Mouse (Mus musculus) neural tube, embryonic 15.5 days (tissue): ENCODE measurements around the gene Cog4. TPM values are rescaled to one million over a fixed set of nuclear protein-coding genes. Genes with fewer than 3 reads are reported as not detected.

Experiments used
- ATAC-seq: fragments of 200-750 bp; cut with Nextera tagmentation; 2 replicates; pipeline ENCODE4 v1.8.0; 2017; ENCODE audit warnings: mild to moderate bottlenecking, moderate TSS enrichment, moderate library complexity; ENCODE audit not compliant: low FRiP score
- H3K27ac ChIP-seq: fragments of 300-500 bp; sonication (generic); replicated peaks from 2 replicates; pipeline ENCODE4 v1.5.1; 2015; ENCODE audit warnings: mild to moderate bottlenecking, inconsistent platforms
- H3K27me3 ChIP-seq: fragments of 300-500 bp; sonication (generic); replicated peaks from 2 replicates; pipeline ENCODE4 v1.6.1; 2015; ENCODE audit warnings: inconsistent platforms
- H3K36me3 ChIP-seq: fragments of 300-500 bp; sonication (generic); 2 replicates; pipeline ENCODE4 v1.6.1; 2015; ENCODE audit warnings: inconsistent platforms
- H3K4me1 ChIP-seq: fragments of 300-500 bp; sonication (generic); 2 replicates; pipeline ENCODE4 v1.6.1; 2015; ENCODE audit warnings: inconsistent platforms
- H3K4me2 ChIP-seq: fragments of 300-500 bp; sonication (generic); 2 replicates; pipeline ENCODE4 v1.6.1; 2015; ENCODE audit warnings: inconsistent platforms, mild to moderate bottlenecking, moderate library complexity
- H3K4me3 ChIP-seq: fragments of 300-500 bp; sonication (generic); replicated peaks from 2 replicates; pipeline ENCODE4 v1.5.1; 2015; ENCODE audit warnings: mild to moderate bottlenecking, inconsistent platforms
- H3K9ac ChIP-seq: fragments of 300-500 bp; sonication (generic); replicated peaks from 2 replicates; pipeline ENCODE4 v1.6.1; 2015; ENCODE audit warnings: mild to moderate bottlenecking, inconsistent platforms
- H3K9me3 ChIP-seq: fragments of 300-500 bp; sonication (generic); replicated peaks from 2 replicates; pipeline ENCODE4 v1.6.1; 2016; ENCODE audit warnings: inconsistent platforms
- WGBS: fragments of 180-500 bp; shearing (Covaris S2); methylation state at CpG from one replicate; pipeline ENCODE4 v1.1.7; 2015; ENCODE audit warnings: mixed read lengths; 5-methylcytosine and 5-hydroxymethylcytosine counted together
- polyA plus RNA-seq: library from polyadenylated mRNA; unstranded; fragments of >200 nt; fragmentation: Nextera tagmentation; extraction: Ambion mirVana; gene quantifications from 2 replicates; pipeline ENCODE4 v1.2.1, GENCODE M21; 2015

Gene Cog4
- polyA plus RNA-seq, 1 experiment from 2014 or later, result 74.1 TPM

- Histone ChIP-seq H3K36me3 (peaks cover 81% of the 10 kb centered on the region), H3K27me3 (no peaks in the 10 kb centered on the region), H3K9ac (no peak overlapping the region), H3K9me3 (no peaks in the 10 kb centered on the region), H3K27ac (no peak overlapping the region), H3K4me3 (no peak overlapping the region), H3K4me1 (no peaks in the 10 kb centered on the region), H3K4me2 (no peak overlapping the region)
- WGBS, result 96% methylated on average over 7 of the region's 7 CpGs
- no peak for ATAC-seq
Observed at GRCm38 (mm10) chr8:110811793-110812192, 34.6 kb upstream of the Cog4 start.

- Histone ChIP-seq H3K27ac (no peak overlapping the region), H3K4me1 (no peaks in the 10 kb centered on the region), H3K27me3 (no peaks in the 10 kb centered on the region), H3K9me3 (no peaks in the 10 kb centered on the region), H3K4me3 (no peak overlapping the region), H3K4me2 (no peak overlapping the region), H3K36me3 (peaks cover 88% of the 10 kb centered on the region), H3K9ac (no peak overlapping the region)
- 95% methylated on average over 7 of the region's 7 CpGs for WGBS
- no peak for ATAC-seq
Observed at GRCm38 (mm10) chr8:110812349-110813080, 33.9 kb upstream of the Cog4 start.

- Histone ChIP-seq H3K9ac (no peak overlapping the region), H3K9me3 (no peaks in the 10 kb centered on the region), H3K4me2 (no peak overlapping the region), H3K27me3 (no peaks in the 10 kb centered on the region), H3K36me3 (peaks cover 95% of the 10 kb centered on the region), H3K4me3 (no peak overlapping the region), H3K4me1 (no peaks in the 10 kb centered on the region), H3K27ac (no peak overlapping the region)
- ATAC-seq, result no peak
- 93% methylated on average over 7 of the region's 7 CpGs for WGBS
Observed at GRCm38 (mm10) chr8:110813081-110813812, 33.2 kb upstream of the Cog4 start.

DNA sequence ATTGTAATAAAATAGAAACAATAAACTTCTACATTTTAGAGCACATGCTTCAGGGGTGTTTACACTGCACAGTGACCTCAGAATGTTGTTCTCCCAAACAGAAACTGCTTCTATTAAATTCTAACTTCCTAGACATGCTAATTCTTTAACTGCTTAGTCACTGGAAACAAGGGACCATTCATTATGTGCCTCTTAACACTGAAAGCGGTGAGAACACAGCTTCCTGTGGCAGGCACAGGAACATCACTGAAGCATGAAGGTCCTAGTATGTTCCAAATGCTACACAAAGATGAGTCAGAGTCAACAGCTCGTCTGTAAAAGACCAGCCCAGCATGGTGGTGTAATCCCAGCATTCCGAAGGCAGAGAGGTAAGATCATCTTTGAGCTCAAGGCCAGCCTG is 31.1 kb upstream of the Cog4 start:
- Histone ChIP-seq H3K9me3 (no peaks in the 10 kb centered on the region), H3K4me3 (no peak overlapping the region), H3K27me3 (no peaks in the 10 kb centered on the region), H3K27ac (no peak overlapping the region), H3K9ac (no peak overlapping the region), H3K4me2 (no peak overlapping the region), H3K4me1 (no peaks in the 10 kb centered on the region), H3K36me3 (peaks cover 98% of the 10 kb centered on the region)
- WGBS, result 79% methylated on average over 3 of the region's 3 CpGs
- ATAC-seq, result no peak

GRCm38 (mm10) chr8:110816990-110817389 is 29.4 kb upstream of the Cog4 start:
- H3K4me2 ChIP-seq, result no peak overlapping the region
- WGBS, result 88% methylated on average over 1 of the region's 1 CpGs
- H3K9me3 ChIP-seq, result no peaks in the 10 kb centered on the region
- no peak overlapping the region for H3K9ac ChIP-seq
- no peaks in the 10 kb centered on the region for H3K27me3 ChIP-seq
- H3K36me3 ChIP-seq, result peaks cover 98% of the 10 kb centered on the region
- no peak overlapping the region for H3K27ac ChIP-seq
- no peak overlapping the region for H3K4me3 ChIP-seq
- H3K4me1 ChIP-seq, result no peaks in the 10 kb centered on the region
- ATAC-seq, result no peak

- Histone ChIP-seq H3K27me3 (no peaks in the 10 kb centered on the region), H3K4me1 (no peaks in the 10 kb centered on the region), H3K9ac (no peak overlapping the region), H3K9me3 (no peaks in the 10 kb centered on the region), H3K27ac (no peak overlapping the region), H3K4me3 (no peak overlapping the region), H3K36me3 (peaks cover 98% of the 10 kb centered on the region), H3K4me2 (no peak overlapping the region)
- no peak for ATAC-seq
- 85% methylated on average over 3 of the region's 3 CpGs for WGBS
Observed at GRCm38 (mm10) chr8:110818593-110818992, 27.8 kb upstream of the Cog4 start.

DNA sequence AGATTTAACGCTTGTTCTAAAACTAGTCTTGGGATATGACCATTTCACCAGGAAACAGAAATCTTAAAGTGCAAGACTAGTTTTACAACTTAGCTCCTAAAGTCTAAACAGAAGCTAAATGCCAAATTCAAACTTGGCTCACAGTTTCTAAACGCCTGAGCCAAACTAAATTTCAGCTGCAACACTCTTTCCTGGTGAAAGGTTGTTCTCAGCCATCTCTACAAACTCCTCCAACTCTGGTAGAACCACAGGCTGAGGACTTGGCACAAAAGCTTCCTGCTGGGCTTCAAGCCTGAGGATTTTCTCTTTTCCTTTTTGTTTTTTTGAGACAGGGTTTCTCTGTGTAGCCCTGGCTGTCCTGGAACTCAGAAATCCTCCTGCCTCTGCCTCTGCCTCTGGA is 26.1 kb upstream of the Cog4 start:
- 95% methylated on average over 2 of the region's 2 CpGs for WGBS

DNA sequence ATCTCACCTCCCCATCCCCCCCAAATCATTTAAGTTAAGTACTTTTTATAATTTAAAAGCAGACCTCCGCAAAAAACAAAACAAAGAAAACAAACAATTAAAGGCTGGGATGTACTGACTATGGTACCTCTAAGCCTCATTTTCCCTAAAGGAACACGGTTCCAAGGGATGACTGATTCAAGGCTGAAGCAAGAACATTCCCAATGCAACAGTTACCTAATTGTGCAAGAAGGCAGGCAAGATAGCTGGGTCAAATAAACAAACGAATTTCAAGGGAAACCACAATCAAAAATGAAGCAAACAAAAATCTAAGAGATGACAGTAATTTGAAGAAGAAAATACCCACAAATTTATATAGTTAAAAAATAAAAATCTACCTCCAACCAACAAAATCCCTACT is 24.4 kb upstream of the Cog4 start:
- whole genome bisulfite sequencing, result 91% methylated on average over 3 of the region's 3 CpGs
- H3K27me3 ChIP-seq, result no peaks in the 10 kb centered on the region
- no peak overlapping the region for H3K9ac ChIP-seq
- peaks cover 92% of the 10 kb centered on the region for H3K36me3 ChIP-seq
- H3K4me1 ChIP-seq, result no peaks in the 10 kb centered on the region
- no peak overlapping the region for H3K4me3 ChIP-seq
- ATAC-seq, result no peak
- H3K9me3 ChIP-seq, result no peaks in the 10 kb centered on the region
- H3K27ac ChIP-seq, result no peak overlapping the region
- no peak overlapping the region for H3K4me2 ChIP-seq

More for the DNA sequence above, 26.1 kb upstream of the Cog4 start:
- Histone ChIP-seq H3K9me3 (no peaks in the 10 kb centered on the region), H3K27ac (no peak overlapping the region), H3K4me3 (no peak overlapping the region), H3K9ac (no peak overlapping the region), H3K4me1 (no peaks in the 10 kb centered on the region), H3K27me3 (no peaks in the 10 kb centered on the region), H3K4me2 (no peak overlapping the region), H3K36me3 (peaks cover 97% of the 10 kb centered on the region)
- ATAC-seq, result no peak

DNA sequence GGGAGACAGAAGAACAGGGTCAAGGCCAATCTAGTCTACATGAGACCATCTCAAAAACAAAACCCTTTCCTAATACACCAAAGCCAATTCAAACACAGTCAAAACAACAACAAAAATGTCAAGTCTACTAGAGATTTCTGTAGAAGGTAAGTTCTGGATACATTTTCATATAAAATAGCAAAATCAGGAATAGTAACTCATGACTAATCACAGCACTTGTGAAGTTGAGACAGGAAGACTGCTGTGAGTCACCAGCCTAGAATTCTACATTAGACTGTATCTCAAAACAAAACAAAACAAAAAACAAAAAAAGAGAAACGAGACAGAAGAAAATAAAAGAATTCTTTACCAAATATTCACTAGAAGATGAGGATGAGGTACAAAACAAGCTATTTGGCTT is 21.5 kb upstream of the Cog4 start:
- H3K36me3 ChIP-seq, result peaks cover 89% of the 10 kb centered on the region
- H3K4me1 ChIP-seq, result no peaks in the 10 kb centered on the region
- no peak overlapping the region for H3K4me2 ChIP-seq
- H3K27me3 ChIP-seq, result no peaks in the 10 kb centered on the region
- no peak overlapping the region for H3K4me3 ChIP-seq
- 97% methylated on average over 1 of the region's 1 CpGs for WGBS
- no peaks in the 10 kb centered on the region for H3K9me3 ChIP-seq
- H3K9ac ChIP-seq, result no peak overlapping the region
- ATAC-seq, result no peak
- H3K27ac ChIP-seq, result no peak overlapping the region

GRCm38 (mm10) chr8:110828511-110828910 is 17.9 kb upstream of the Cog4 start:
- H3K27me3 ChIP-seq, result no peaks in the 10 kb centered on the region
- no peaks in the 10 kb centered on the region for H3K4me1 ChIP-seq
- H3K9ac ChIP-seq, result no peak overlapping the region
- H3K27ac ChIP-seq, result no peak overlapping the region
- 83% methylated on average over 3 of the region's 3 CpGs for WGBS
- H3K9me3 ChIP-seq, result no peaks in the 10 kb centered on the region
- no peak overlapping the region for H3K4me2 ChIP-seq
- H3K36me3 ChIP-seq, result peaks cover 85% of the 10 kb centered on the region
- no peak overlapping the region for H3K4me3 ChIP-seq
- ATAC-seq, result no peak

DNA sequence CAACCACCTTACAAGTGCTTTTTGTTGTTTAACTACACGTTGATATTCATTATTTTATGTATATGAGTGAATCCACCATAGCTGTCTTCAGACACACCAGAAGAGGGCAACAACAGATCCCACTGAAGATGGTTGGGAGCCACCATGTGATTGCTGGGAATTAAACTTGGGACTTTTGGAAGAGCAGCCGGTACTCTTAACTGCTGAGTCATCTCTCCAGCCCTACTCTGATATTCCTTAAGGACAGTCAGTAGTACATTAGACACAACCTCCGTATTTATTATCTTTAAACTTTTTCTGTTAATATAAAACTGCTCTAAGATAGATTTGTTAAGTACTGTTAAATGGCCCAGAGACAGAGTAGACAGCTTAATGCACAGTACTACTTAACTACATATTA is 14.4 kb upstream of the Cog4 start:
- Histone ChIP-seq H3K9ac (no peak overlapping the region), H3K27ac (no peak overlapping the region), H3K4me2 (no peak overlapping the region), H3K4me3 (no peak overlapping the region), H3K27me3 (no peaks in the 10 kb centered on the region), H3K9me3 (no peaks in the 10 kb centered on the region), H3K4me1 (no peaks in the 10 kb centered on the region), H3K36me3 (peaks cover 89% of the 10 kb centered on the region)
- WGBS, result 92% methylated on average over 3 of the region's 3 CpGs
- no peak for ATAC-seq

DNA sequence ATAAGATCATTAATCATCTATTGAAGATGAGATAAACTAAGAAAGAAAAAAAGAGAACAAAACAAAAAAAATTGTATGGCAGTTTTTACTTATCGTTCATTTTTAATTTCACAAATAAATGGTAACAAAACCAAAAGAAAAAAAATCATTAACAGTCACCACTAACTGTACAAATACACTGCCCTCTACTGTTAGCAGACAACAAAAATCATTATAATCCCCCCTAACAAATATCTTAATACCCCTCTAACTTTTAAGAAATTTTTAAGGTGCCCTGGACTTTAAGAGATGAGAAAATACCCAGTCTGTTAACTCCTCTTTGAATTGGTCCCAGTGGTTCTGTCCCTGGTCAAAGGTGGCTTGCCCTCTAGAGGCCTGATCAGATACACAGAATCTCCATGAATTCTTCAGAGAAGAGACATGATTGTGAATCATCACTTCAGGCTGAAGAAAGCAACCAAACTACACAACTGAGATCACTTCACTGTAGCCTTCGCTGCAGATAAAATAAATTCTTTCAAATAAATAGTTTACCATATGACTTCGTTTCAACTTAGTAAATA is 4.3 kb upstream of the Cog4 start:
- Histone ChIP-seq H3K4me2 (no peak overlapping the region), H3K27ac (no peak overlapping the region), H3K4me3 (no peak overlapping the region), H3K4me1 (peaks cover 17% of the 10 kb centered on the region), H3K9me3 (no peaks in the 10 kb centered on the region), H3K36me3 (peaks cover 70% of the 10 kb centered on the region), H3K27me3 (no peaks in the 10 kb centered on the region), H3K9ac (no peak overlapping the region)
- WGBS, result 93% methylated on average over 3 of the region's 3 CpGs
- ATAC-seq, result no peak
